Comparison of ENCODE assay signal across 25 mouse cellular contexts in genomic region chr1:193544804-193545203, GRCm38 (mm10).
"Had no signal": no experiment of that assay in that cellular context is flagged by ENCODE, and none has a peak within 500 bp of the region (broad histone marks: within the 10 kb centered on the region; RNA-seq: fewer than 3 reads in every experiment).

No protein-coding gene starts in this region.

- H3K27ac ChIP-seq: heart, embryonic 13.5 days; heart, embryonic 15.5 days; hindbrain, embryonic 13.5 days; hindbrain, embryonic 15.5 days; hindbrain, postnatal 0 days; kidney, embryonic 15.5 days; kidney, postnatal 0 days; limb, embryonic 13.5 days; limb, embryonic 15.5 days; liver, embryonic 12.5 days had no signal

- H3K4me2 ChIP-seq: heart, embryonic 11.5 days; heart, embryonic 13.5 days; heart, embryonic 15.5 days; hindbrain, embryonic 13.5 days; hindbrain, embryonic 15.5 days; kidney, embryonic 15.5 days; limb, embryonic 13.5 days; limb, embryonic 15.5 days; liver, embryonic 12.5 days had no signal

- ATAC-seq: hindbrain, postnatal 0 days; intestine, embryonic 16.5 days; liver, embryonic 12.5 days had no signal

- H3K9ac ChIP-seq: heart, embryonic 13.5 days; heart, embryonic 15.5 days; hindbrain, embryonic 13.5 days; hindbrain, embryonic 15.5 days; kidney, embryonic 15.5 days; limb, embryonic 13.5 days; limb, embryonic 15.5 days; liver, embryonic 12.5 days had no signal

- DNase-seq: gastrocnemius, postnatal 14 days; gastrocnemius, postnatal 36 days; heart, adult 18-20 months; heart, postnatal 14 days; heart, postnatal 36 days; kidney, adult 11 months; kidney, adult 2 months; kidney, adult 9 months; kidney, postnatal 14 days; kidney, postnatal 36 days; layer of hippocampus, adult 9-11 months; layer of hippocampus, postnatal 36 days; left cerebral cortex, postnatal 4 days had no signal

- H3K36me3 ChIP-seq: heart, embryonic 13.5 days; heart, embryonic 15.5 days; hindbrain, embryonic 13.5 days; hindbrain, embryonic 15.5 days; kidney, embryonic 15.5 days; limb, embryonic 13.5 days; limb, embryonic 15.5 days; liver, embryonic 12.5 days had no signal

- H3K4me1 ChIP-seq: liver, embryonic 12.5 days had no signal

- H3K9me3 ChIP-seq: heart, embryonic 13.5 days; heart, embryonic 15.5 days; hindbrain, embryonic 13.5 days; hindbrain, embryonic 15.5 days; kidney, embryonic 15.5 days; limb, embryonic 13.5 days; limb, embryonic 15.5 days; liver, embryonic 12.5 days had no signal

- H3K4me3 ChIP-seq: heart, embryonic 13.5 days; heart, embryonic 15.5 days; hindbrain, embryonic 13.5 days; hindbrain, embryonic 15.5 days; kidney, embryonic 15.5 days; limb, embryonic 13.5 days; limb, embryonic 15.5 days; liver, embryonic 12.5 days had no signal

- H3K27me3 ChIP-seq: hindbrain, embryonic 13.5 days; hindbrain, embryonic 15.5 days; kidney, embryonic 15.5 days; limb, embryonic 13.5 days; limb, embryonic 15.5 days had no signal
